Mouse (Mus musculus): ENCODE results near the gene Gnptab. TPM values are rescaled to one million over a fixed set of nuclear protein-coding genes. Genes with fewer than 3 reads are reported as not detected.

Gene Gnptab
- polyA plus RNA-seq, 1 experiment from 2014 or later: 17.6 TPM

DNA sequence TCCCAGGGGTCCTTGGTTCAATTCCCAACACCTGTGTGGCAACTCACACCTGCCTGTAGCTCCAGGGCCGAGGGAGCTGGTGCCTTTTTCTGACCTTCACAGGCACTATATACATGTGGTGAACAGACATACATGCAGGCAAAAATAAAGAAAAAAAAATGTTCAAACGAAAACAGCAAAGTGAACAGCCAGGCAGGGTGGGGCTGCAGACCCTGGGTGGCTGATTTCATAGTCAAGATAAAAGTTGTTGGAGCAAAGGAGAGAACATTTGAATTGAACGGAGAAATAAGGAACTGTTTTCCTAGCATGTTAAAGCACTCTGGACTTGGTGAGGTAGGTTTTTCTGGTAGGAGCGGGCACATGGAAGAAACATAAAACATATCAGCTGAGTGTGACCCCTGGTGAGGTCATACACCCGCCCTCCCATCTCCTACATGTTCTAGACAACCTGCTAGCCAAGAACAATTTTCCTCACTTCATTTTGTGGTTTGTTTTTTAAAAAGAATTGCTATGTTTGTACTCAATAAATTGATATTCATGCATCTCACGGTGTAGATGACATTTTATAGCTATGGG, 19.8 kb downstream of the Gnptab start:
- ATAC-seq (ENCODE audit: low FRiP score, low TSS enrichment): no peak
- 80% methylated on average over 6 of the region's 6 CpGs for WGBS
- Histone ChIP-seq H3K9ac (ENCODE audit: low read depth, low read length) (no peak overlapping the region), H3K27ac (ENCODE audit: low read depth, low read length) (no peak overlapping the region), H3K4me3 (ENCODE audit: low read length) (no peak overlapping the region), H3K4me1 (ENCODE audit: control insufficient read depth, insufficient read depth, low read length) (no peaks in the 10 kb centered on the region), H3K4me2 (replicated peaks; ENCODE audit: low read depth, low read length) (no peak overlapping the region), H3K36me3 (ENCODE audit: control insufficient read depth, insufficient read depth, low read length) (no peaks in the 10 kb centered on the region), H3K9me3 (ENCODE audit: control insufficient read depth, low read length) (no peaks in the 10 kb centered on the region), H3K27me3 (ENCODE audit: control insufficient read depth, insufficient read depth, low read length) (no peaks in the 10 kb centered on the region)

GRCm38 (mm10) chr10:88399271-88399670, 20.3 kb downstream of the Gnptab start:
- WGBS: 88% methylated on average over 5 of the region's 5 CpGs
- Histone ChIP-seq H3K9ac (ENCODE audit: low read depth, low read length) (no peak overlapping the region), H3K27ac (ENCODE audit: low read depth, low read length) (no peak overlapping the region), H3K27me3 (ENCODE audit: control insufficient read depth, insufficient read depth, low read length) (no peaks in the 10 kb centered on the region), H3K4me2 (replicated peaks; ENCODE audit: low read depth, low read length) (no peak overlapping the region), H3K9me3 (ENCODE audit: control insufficient read depth, low read length) (no peaks in the 10 kb centered on the region), H3K4me1 (ENCODE audit: control insufficient read depth, insufficient read depth, low read length) (no peaks in the 10 kb centered on the region), H3K4me3 (ENCODE audit: low read length) (no peak overlapping the region), H3K36me3 (ENCODE audit: control insufficient read depth, insufficient read depth, low read length) (no peaks in the 10 kb centered on the region)
- no peak for ATAC-seq (ENCODE audit: low FRiP score, low TSS enrichment)

DNA sequence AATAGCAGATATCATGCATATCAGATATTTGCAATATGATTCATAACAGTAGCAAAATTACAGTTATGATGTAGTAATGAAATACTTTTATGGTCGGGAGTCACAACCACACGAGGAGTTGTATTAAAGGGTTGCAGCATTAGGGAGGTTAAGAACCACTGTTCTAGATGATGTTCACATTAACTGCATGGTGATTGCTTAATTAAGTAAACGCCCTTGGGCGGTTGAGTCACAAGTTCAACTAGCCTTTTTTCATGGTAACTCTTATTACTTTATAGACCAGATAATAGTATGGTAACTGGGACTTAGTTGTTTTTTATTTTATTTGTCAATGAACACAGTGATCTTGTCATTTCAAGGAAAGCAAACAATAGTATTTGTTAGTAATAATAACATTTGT, 24.1 kb downstream of the Gnptab start:
- no peaks in the 10 kb centered on the region for H3K4me1 ChIP-seq (ENCODE audit: control insufficient read depth, insufficient read depth, low read length)
- no peak overlapping the region for H3K9ac ChIP-seq (ENCODE audit: low read depth, low read length)
- WGBS: 91% methylated on average over 4 of the region's 4 CpGs
- no peak overlapping the region for H3K4me3 ChIP-seq (ENCODE audit: low read length)
- no peaks in the 10 kb centered on the region for H3K27me3 ChIP-seq (ENCODE audit: control insufficient read depth, insufficient read depth, low read length)
- H3K36me3 ChIP-seq (ENCODE audit: control insufficient read depth, insufficient read depth, low read length): no peaks in the 10 kb centered on the region
- no peaks in the 10 kb centered on the region for H3K9me3 ChIP-seq (ENCODE audit: control insufficient read depth, low read length)
- no peak overlapping the region for H3K27ac ChIP-seq (ENCODE audit: low read depth, low read length)
- H3K4me2 ChIP-seq (replicated peaks; ENCODE audit: low read depth, low read length): no peak overlapping the region
- no peak for ATAC-seq (ENCODE audit: low FRiP score, low TSS enrichment)

GRCm38 (mm10) chr10:88404220-88404619, 25.3 kb downstream of the Gnptab start:
- Histone ChIP-seq H3K9me3 (ENCODE audit: control insufficient read depth, low read length) (no peaks in the 10 kb centered on the region), H3K4me2 (replicated peaks; ENCODE audit: low read depth, low read length) (no peak overlapping the region), H3K9ac (ENCODE audit: low read depth, low read length) (no peak overlapping the region), H3K27ac (ENCODE audit: low read depth, low read length) (no peak overlapping the region), H3K36me3 (ENCODE audit: control insufficient read depth, insufficient read depth, low read length) (no peaks in the 10 kb centered on the region), H3K27me3 (ENCODE audit: control insufficient read depth, insufficient read depth, low read length) (no peaks in the 10 kb centered on the region), H3K4me1 (ENCODE audit: control insufficient read depth, insufficient read depth, low read length) (no peaks in the 10 kb centered on the region), H3K4me3 (ENCODE audit: low read length) (no peak overlapping the region)
- no peak for ATAC-seq (ENCODE audit: low FRiP score, low TSS enrichment)
- 58% methylated on average over 6 of the region's 6 CpGs for WGBS

DNA sequence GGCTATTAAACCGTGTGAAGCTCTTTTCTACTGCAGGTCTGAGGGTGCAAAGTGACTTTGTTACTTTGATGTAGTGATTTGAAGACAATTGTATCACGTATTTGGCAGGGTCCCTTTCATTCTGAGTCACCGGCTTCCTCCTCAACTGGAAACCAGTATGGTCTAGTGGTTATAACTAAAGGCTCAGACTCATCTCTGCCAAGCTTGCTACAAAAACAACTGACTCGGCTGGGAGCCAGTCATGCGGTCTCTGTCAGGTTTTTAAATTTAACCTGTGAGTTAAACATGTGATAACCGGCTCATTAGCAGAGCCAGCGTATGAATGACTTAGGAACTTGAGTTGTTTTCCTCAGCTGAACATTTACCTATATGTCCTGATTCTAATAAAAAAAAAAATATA, 26.9 kb downstream of the Gnptab start:
- Histone ChIP-seq H3K4me1 (ENCODE audit: control insufficient read depth, insufficient read depth, low read length) (no peaks in the 10 kb centered on the region), H3K36me3 (ENCODE audit: control insufficient read depth, insufficient read depth, low read length) (no peaks in the 10 kb centered on the region), H3K27ac (ENCODE audit: low read depth, low read length) (no peak overlapping the region), H3K27me3 (ENCODE audit: control insufficient read depth, insufficient read depth, low read length) (no peaks in the 10 kb centered on the region), H3K9ac (ENCODE audit: low read depth, low read length) (no peak overlapping the region), H3K4me2 (replicated peaks; ENCODE audit: low read depth, low read length) (no peak overlapping the region), H3K9me3 (ENCODE audit: control insufficient read depth, low read length) (no peaks in the 10 kb centered on the region), H3K4me3 (ENCODE audit: low read length) (no peak overlapping the region)
- 52% methylated on average over 7 of the region's 7 CpGs for WGBS
- no peak for ATAC-seq (ENCODE audit: low FRiP score, low TSS enrichment)

- H3K4me3 ChIP-seq (ENCODE audit: low read length): no peak overlapping the region
- H3K36me3 ChIP-seq (ENCODE audit: control insufficient read depth, insufficient read depth, low read length): no peaks in the 10 kb centered on the region
- no peak overlapping the region for H3K4me2 ChIP-seq (replicated peaks; ENCODE audit: low read depth, low read length)
- no peak for ATAC-seq (ENCODE audit: low FRiP score, low TSS enrichment)
- no peak overlapping the region for H3K9ac ChIP-seq (ENCODE audit: low read depth, low read length)
- no peaks in the 10 kb centered on the region for H3K27me3 ChIP-seq (ENCODE audit: control insufficient read depth, insufficient read depth, low read length)
- H3K27ac ChIP-seq (ENCODE audit: low read depth, low read length): no peak overlapping the region
- 91% methylated on average over 12 of the region's 12 CpGs for whole genome bisulfite sequencing
- H3K9me3 ChIP-seq (ENCODE audit: control insufficient read depth, low read length): no peaks in the 10 kb centered on the region
- no peaks in the 10 kb centered on the region for H3K4me1 ChIP-seq (ENCODE audit: control insufficient read depth, insufficient read depth, low read length)
Measured at GRCm38 (mm10) chr10:88407875-88408631, 29.1 kb downstream of the Gnptab start.

GRCm38 (mm10) chr10:88409751-88410150, 30.8 kb downstream of the Gnptab start:
- H3K9me3 ChIP-seq (ENCODE audit: control insufficient read depth, low read length): no peaks in the 10 kb centered on the region
- H3K27ac ChIP-seq (ENCODE audit: low read depth, low read length): no peak overlapping the region
- H3K27me3 ChIP-seq (ENCODE audit: control insufficient read depth, insufficient read depth, low read length): no peaks in the 10 kb centered on the region
- H3K36me3 ChIP-seq (ENCODE audit: control insufficient read depth, insufficient read depth, low read length): 0 out of 2 replicates have a peak, but pooled peaks cover under 1% of the 10 kb centered on the region
- WGBS: 54% methylated on average over 2 of the region's 2 CpGs
- ATAC-seq (ENCODE audit: low FRiP score, low TSS enrichment): no peak
- H3K4me3 ChIP-seq (ENCODE audit: low read length): no peak overlapping the region
- H3K4me2 ChIP-seq (replicated peaks; ENCODE audit: low read depth, low read length): no peak overlapping the region
- no peaks in the 10 kb centered on the region for H3K4me1 ChIP-seq (ENCODE audit: control insufficient read depth, insufficient read depth, low read length)
- no peak overlapping the region for H3K9ac ChIP-seq (ENCODE audit: low read depth, low read length)

- ATAC-seq (ENCODE audit: low FRiP score, low TSS enrichment): no peak
- WGBS: 52% methylated on average over 17 of the region's 17 CpGs
Measured at GRCm38 (mm10) chr10:88412290-88412995, 33.5 kb downstream of the Gnptab start.

GRCm38 (mm10) chr10:88417686-88418085, 38.8 kb downstream of the Gnptab start:
- no peak overlapping the region for H3K27ac ChIP-seq (ENCODE audit: low read depth, low read length)
- H3K27me3 ChIP-seq (ENCODE audit: control insufficient read depth, insufficient read depth, low read length): no peaks in the 10 kb centered on the region
- no peak for ATAC-seq (ENCODE audit: low FRiP score, low TSS enrichment)
- H3K4me1 ChIP-seq (ENCODE audit: control insufficient read depth, insufficient read depth, low read length): no peaks in the 10 kb centered on the region
- peaks cover 15% of the 10 kb centered on the region; the same call in 1 of the 2 replicates for H3K36me3 ChIP-seq (ENCODE audit: control insufficient read depth, insufficient read depth, low read length)
- no peak overlapping the region for H3K4me3 ChIP-seq (ENCODE audit: low read length)
- no peak overlapping the region for H3K9ac ChIP-seq (ENCODE audit: low read depth, low read length)
- H3K9me3 ChIP-seq (ENCODE audit: control insufficient read depth, low read length): no peaks in the 10 kb centered on the region
- WGBS: 89% methylated on average over 5 of the region's 5 CpGs
- H3K4me2 ChIP-seq (replicated peaks; ENCODE audit: low read depth, low read length): no peak overlapping the region

More at GRCm38 (mm10) chr10:88412290-88412995, 33.5 kb downstream of the Gnptab start:
- no peak overlapping the region for H3K27ac ChIP-seq (ENCODE audit: low read depth, low read length)
- H3K9me3 ChIP-seq (ENCODE audit: control insufficient read depth, low read length): no peaks in the 10 kb centered on the region
- H3K4me1 ChIP-seq (ENCODE audit: control insufficient read depth, insufficient read depth, low read length): no peaks in the 10 kb centered on the region
- no peaks in the 10 kb centered on the region for H3K27me3 ChIP-seq (ENCODE audit: control insufficient read depth, insufficient read depth, low read length)
- H3K9ac ChIP-seq (ENCODE audit: low read depth, low read length): no peak overlapping the region
- H3K4me3 ChIP-seq (ENCODE audit: low read length): no peak overlapping the region
- H3K4me2 ChIP-seq (replicated peaks; ENCODE audit: low read depth, low read length): no peak overlapping the region
- peaks cover 8% of the 10 kb centered on the region; the same call in 1 of the 2 replicates for H3K36me3 ChIP-seq (ENCODE audit: control insufficient read depth, insufficient read depth, low read length)

Measured in kidney, embryonic 14.5 days (tissue).